Mouse (Mus musculus) neural tube, embryonic 11.5 days (tissue): Measurements from ENCODE around the gene AA986860. TPM values are rescaled to one million over a fixed set of nuclear protein-coding genes. Genes with fewer than 3 reads are reported as not detected.

ENCODE experiments used
- ATAC-seq: fragments of 200-750 bp; cut with Nextera tagmentation; 2 replicates; pipeline ENCODE4 v1.8.0; 2017; ENCODE audit warnings: moderate number of reproducible peaks, mild to moderate bottlenecking, moderate TSS enrichment, moderate library complexity; ENCODE audit not compliant: insufficient read depth, low FRiP score, low TSS enrichment
- DNase-seq: peaks from one replicate; pipeline ENCODE4 v3.0.0-alpha.2; 2015; ENCODE audit warnings: low spot score
- H3K27ac ChIP-seq: fragments of 300-500 bp; sonication (generic); 2 replicates; pipeline ENCODE4 v1.5.1; 2014; ENCODE audit warnings: low read depth, mild to moderate bottlenecking, low read length
- H3K27me3 ChIP-seq: fragments of 300-500 bp; sonication (generic); 2 replicates; pipeline ENCODE4 v1.6.1; 2014; ENCODE audit warnings: mild to moderate bottlenecking, low read length, mixed read lengths; ENCODE audit not compliant: control insufficient read depth, insufficient read depth
- H3K36me3 ChIP-seq: fragments of 300-500 bp; sonication (generic); 2 replicates; pipeline ENCODE4 v1.6.1; 2014; ENCODE audit warnings: mild to moderate bottlenecking, low read length, moderate library complexity, mixed read lengths; ENCODE audit not compliant: control insufficient read depth, insufficient read depth
- H3K4me1 ChIP-seq: fragments of 300-500 bp; sonication (generic); 2 replicates; pipeline ENCODE4 v1.6.1; 2014; ENCODE audit warnings: low read length, mixed read lengths; ENCODE audit not compliant: control insufficient read depth, insufficient read depth
- H3K4me2 ChIP-seq: fragments of 300-500 bp; sonication (generic); 2 replicates; pipeline ENCODE4 v1.6.1; 2014; ENCODE audit warnings: low read depth, mild to moderate bottlenecking, moderate library complexity
- H3K4me3 ChIP-seq: fragments of 300-500 bp; sonication (generic); 2 replicates; pipeline ENCODE4 v1.5.1; 2014; ENCODE audit warnings: low read depth, low read length
- H3K9ac ChIP-seq: fragments of 300-500 bp; sonication (generic); 2 replicates; pipeline ENCODE4 v1.6.1; 2014; ENCODE audit warnings: mild to moderate bottlenecking, low read length
- H3K9me3 ChIP-seq: fragments of 300-500 bp; sonication (generic); 2 replicates; pipeline ENCODE4 v1.6.1; 2016; ENCODE audit warnings: low read length; ENCODE audit not compliant: control insufficient read depth
- WGBS: fragments of 180-500 bp; shearing (Covaris S2); extraction: QIAGEN DNeasy Blood & Tissue Kit; methylation state at CpG from one replicate; pipeline ENCODE4 v1.1.7; 2014; 5-methylcytosine and 5-hydroxymethylcytosine counted together
- polyA plus RNA-seq: library from polyadenylated mRNA; unstranded; fragments of >200 nt; fragmentation: Nextera tagmentation; extraction: Ambion mirVana; gene quantifications from 2 replicates; pipeline ENCODE4 v1.2.1, GENCODE M21; 2014

The AA986860 gene
- polyA plus RNA-seq, result 0.32 and 1.0 TPM in 2 replicates

- H3K4me1 ChIP-seq, result no peaks in the 10 kb centered on the region
- H3K27me3 ChIP-seq, result no peaks in the 10 kb centered on the region
- H3K4me3 ChIP-seq, result no peak within 1 kb of the TSS
- 6% methylated on average over 10 of the region's 10 CpGs for WGBS
- no peak within 1 kb of the TSS for H3K9ac ChIP-seq
- peak; percentile 28 for DNase-seq
- no peaks in the 10 kb centered on the region for H3K36me3 ChIP-seq
- H3K9me3 ChIP-seq, result no peaks in the 10 kb centered on the region
- ATAC-seq, result no peak
- no peak within 1 kb of the TSS for H3K27ac ChIP-seq
- H3K4me2 ChIP-seq, result peak within 1 kb of the TSS; percentile 17; the same call in 1 of the 2 replicates
These were observed at the start of gene AA986860 for GRCm38 (mm10) chr1:130731741-130732337. Gene AA986860, plus strand, starts transcription at chr1:130731976.

- no peaks in the 10 kb centered on the region for H3K36me3 ChIP-seq
- H3K9me3 ChIP-seq, result no peaks in the 10 kb centered on the region
- H3K27me3 ChIP-seq, result no peaks in the 10 kb centered on the region
- ATAC-seq (no peak), DNase-seq (no peak)
- no peak overlapping the region for H3K27ac ChIP-seq
- no peak overlapping the region for H3K9ac ChIP-seq
- no peaks in the 10 kb centered on the region for H3K4me1 ChIP-seq
- H3K4me3 ChIP-seq, result no peak overlapping the region
- WGBS, result 71% methylated on average over 1 of the region's 1 CpGs
- no peak overlapping the region for H3K4me2 ChIP-seq
These were observed 47.9 kb upstream of the AA986860 start for GRCm38 (mm10) chr1:130683905-130684304.

- no peaks in the 10 kb centered on the region for H3K4me1 ChIP-seq
- H3K27ac ChIP-seq, result no peak overlapping the region
- ATAC-seq (no peak), DNase-seq (no peak)
- H3K27me3 ChIP-seq, result no peaks in the 10 kb centered on the region
- 94% methylated on average over 5 of the region's 5 CpGs for WGBS
- no peak overlapping the region for H3K4me2 ChIP-seq
- no peak overlapping the region for H3K4me3 ChIP-seq
- no peaks in the 10 kb centered on the region for H3K9me3 ChIP-seq
- H3K9ac ChIP-seq, result no peak overlapping the region
- no peaks in the 10 kb centered on the region for H3K36me3 ChIP-seq
These were observed 33.2 kb upstream of the AA986860 start for GRCm38 (mm10) chr1:130698601-130699000.

- Histone ChIP-seq H3K9ac (no peak overlapping the region), H3K4me1 (no peaks in the 10 kb centered on the region), H3K27me3 (no peaks in the 10 kb centered on the region), H3K9me3 (no peaks in the 10 kb centered on the region), H3K27ac (no peak overlapping the region), H3K4me3 (no peak overlapping the region), H3K4me2 (no peak overlapping the region), H3K36me3 (no peaks in the 10 kb centered on the region)
- ATAC-seq (no peak), DNase-seq (no peak)
- 95% methylated on average over 10 of the region's 10 CpGs for WGBS
These were observed 31.7 kb upstream of the AA986860 start for GRCm38 (mm10) chr1:130699937-130700633.

GRCm38 (mm10) chr1:130701976-130702375 is 29.8 kb upstream of the AA986860 start:
- Histone ChIP-seq H3K4me3 (no peak overlapping the region), H3K9me3 (no peaks in the 10 kb centered on the region), H3K36me3 (no peaks in the 10 kb centered on the region), H3K4me1 (no peaks in the 10 kb centered on the region), H3K9ac (no peak overlapping the region), H3K4me2 (no peak overlapping the region), H3K27ac (no peak overlapping the region), H3K27me3 (no peaks in the 10 kb centered on the region)
- 92% methylated on average over 11 of the region's 11 CpGs for WGBS
- ATAC-seq (no peak), DNase-seq (no peak)

GRCm38 (mm10) chr1:130703613-130704012 is 28.2 kb upstream of the AA986860 start:
- no peak overlapping the region for H3K9ac ChIP-seq
- H3K4me3 ChIP-seq, result no peak overlapping the region
- no peaks in the 10 kb centered on the region for H3K27me3 ChIP-seq
- H3K4me1 ChIP-seq, result no peaks in the 10 kb centered on the region
- no peak for DNase-seq
- WGBS, result 87% methylated on average over 2 of the region's 2 CpGs
- H3K36me3 ChIP-seq, result no peaks in the 10 kb centered on the region
- no peak overlapping the region for H3K4me2 ChIP-seq
- no peak for ATAC-seq
- H3K9me3 ChIP-seq, result no peaks in the 10 kb centered on the region
- H3K27ac ChIP-seq, result no peak overlapping the region

GRCm38 (mm10) chr1:130710283-130711080 is 21.3 kb upstream of the AA986860 start:
- H3K27me3 ChIP-seq, result no peaks in the 10 kb centered on the region

GRCm38 (mm10) chr1:130714046-130714445 is 17.7 kb upstream of the AA986860 start:
- H3K9me3 ChIP-seq, result no peaks in the 10 kb centered on the region
- H3K9ac ChIP-seq, result no peak overlapping the region
- 80% methylated on average over 4 of the region's 4 CpGs for WGBS

More at GRCm38 (mm10) chr1:130710283-130711080, 21.3 kb upstream of the AA986860 start:
- Histone ChIP-seq H3K9me3 (no peaks in the 10 kb centered on the region), H3K4me2 (no peak overlapping the region), H3K27ac (no peak overlapping the region), H3K4me3 (no peak overlapping the region), H3K9ac (no peak overlapping the region), H3K36me3 (no peaks in the 10 kb centered on the region), H3K4me1 (no peaks in the 10 kb centered on the region; the same call in 1 of the 2 replicates)
- 92% methylated on average over 22 of the region's 22 CpGs for WGBS
- DNase-seq (no peak), ATAC-seq (no peak)

More at GRCm38 (mm10) chr1:130714046-130714445, 17.7 kb upstream of the AA986860 start:
- Histone ChIP-seq H3K4me2 (no peak overlapping the region), H3K4me1 (peaks cover 5% of the 10 kb centered on the region), H3K36me3 (no peaks in the 10 kb centered on the region), H3K27ac (no peak overlapping the region), H3K27me3 (no peaks in the 10 kb centered on the region), H3K4me3 (no peak overlapping the region)
- DNase-seq (no peak), ATAC-seq (no peak)
